Mouse (Mus musculus) hindbrain, embryonic 11.5 days (tissue): ENCODE results near the gene Scarb1. TPM values are rescaled to one million over a fixed set of nuclear protein-coding genes. Genes with fewer than 3 reads are reported as not detected.

ENCODE experiments used
- ATAC-seq: fragments of 200-750 bp; cut with Nextera tagmentation; 2 replicates; pipeline ENCODE4 v1.8.0; 2017; ENCODE audit warnings: mild to moderate bottlenecking, moderate TSS enrichment, moderate library complexity; ENCODE audit not compliant: low FRiP score
- DNase-seq: peaks from one replicate; pipeline ENCODE4 v3.0.0-alpha.2; 2015; ENCODE audit warnings: low spot score
- H3K27ac ChIP-seq: fragments of 300-500 bp; sonication (generic); 2 replicates; pipeline ENCODE4 v1.5.1; 2014; ENCODE audit warnings: mild to moderate bottlenecking, low read depth, low read length
- H3K27me3 ChIP-seq: fragments of 300-500 bp; sonication (generic); 2 replicates; pipeline ENCODE4 v1.6.1; 2014; ENCODE audit warnings: mild to moderate bottlenecking, low read length, moderate library complexity, mixed read lengths; ENCODE audit not compliant: control insufficient read depth, insufficient read depth
- H3K36me3 ChIP-seq: fragments of 300-500 bp; sonication (generic); 2 replicates; pipeline ENCODE4 v1.6.1; 2014; ENCODE audit warnings: mild to moderate bottlenecking, low read length, moderate library complexity, mixed read lengths; ENCODE audit not compliant: control insufficient read depth, insufficient read depth
- H3K4me1 ChIP-seq: fragments of 300-500 bp; sonication (generic); replicated peaks from 2 replicates; pipeline ENCODE4 v1.6.1; 2014; ENCODE audit warnings: low read length, mixed read lengths; ENCODE audit not compliant: control insufficient read depth, insufficient read depth
- H3K4me2 ChIP-seq: fragments of 300-500 bp; sonication (generic); replicated peaks from 2 replicates; pipeline ENCODE4 v1.6.1; 2014; ENCODE audit warnings: mild to moderate bottlenecking, low read depth, low read length
- H3K4me3 ChIP-seq: fragments of 300-500 bp; sonication (generic); 2 replicates; pipeline ENCODE4 v1.5.1; 2014; ENCODE audit warnings: low read depth, low read length
- H3K9ac ChIP-seq: fragments of 300-500 bp; sonication (generic); 2 replicates; pipeline ENCODE4 v1.6.1; 2014; ENCODE audit warnings: low read depth, low read length
- H3K9me3 ChIP-seq: fragments of 300-500 bp; sonication (generic); 2 replicates; pipeline ENCODE4 v1.6.1; 2016; ENCODE audit warnings: low read length; ENCODE audit not compliant: control insufficient read depth
- WGBS: fragments of 180-500 bp; shearing (Covaris S2); extraction: QIAGEN DNeasy Blood & Tissue Kit; methylation state at CpG from one replicate; pipeline ENCODE4 v1.1.7; 2014; 5-methylcytosine and 5-hydroxymethylcytosine counted together
- polyA plus RNA-seq: library from polyadenylated mRNA; unstranded; fragments of >200 nt; fragmentation: Nextera tagmentation; extraction: Ambion mirVana; gene quantifications from 2 replicates; pipeline ENCODE4 v1.2.1, GENCODE M21; 2014

Gene Scarb1
- polyA plus RNA-seq, 1 experiment from 2014 or later, result 20.4 TPM

DNA sequence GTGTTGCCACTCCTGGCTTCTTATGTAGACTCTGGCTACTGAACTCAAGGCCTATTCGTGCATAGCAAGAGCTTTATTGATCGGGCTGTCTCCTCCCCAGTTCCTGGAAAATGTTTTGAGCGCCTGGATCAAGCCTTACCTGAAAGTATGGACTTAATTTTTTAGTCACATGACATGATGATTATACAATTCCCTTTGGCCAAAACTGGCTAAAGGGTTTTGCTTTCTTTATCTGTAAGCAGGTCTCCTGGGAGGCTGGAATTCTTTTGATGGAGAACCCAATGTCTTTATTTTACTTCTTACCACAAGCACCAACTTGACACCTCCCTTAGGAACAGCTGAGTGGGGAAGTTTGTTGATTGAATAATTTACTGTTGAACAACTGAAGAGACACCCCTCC is 87.4 kb downstream of the Scarb1 start:
- 92% methylated on average over 3 of the region's 3 CpGs for WGBS
- ATAC-seq, result no peak
- no peak overlapping the region for H3K4me3 ChIP-seq
- H3K27ac ChIP-seq, result no peak overlapping the region
- H3K27me3 ChIP-seq, result no peaks in the 10 kb centered on the region
- H3K36me3 ChIP-seq, result no peaks in the 10 kb centered on the region
- H3K9me3 ChIP-seq, result no peaks in the 10 kb centered on the region
- no peak overlapping the region for H3K4me2 ChIP-seq
- H3K4me1 ChIP-seq, result 0 out of 2 replicates have a peak, but pooled peaks cover 2% of the 10 kb centered on the region
- no peak for DNase-seq
- no peak overlapping the region for H3K9ac ChIP-seq

- Histone ChIP-seq H3K4me1 (0 out of 2 replicates have a peak, but pooled peaks cover 2% of the 10 kb centered on the region), H3K27ac (no peak overlapping the region), H3K36me3 (no peaks in the 10 kb centered on the region), H3K9me3 (no peaks in the 10 kb centered on the region), H3K9ac (no peak overlapping the region), H3K4me2 (no peak overlapping the region), H3K27me3 (no peaks in the 10 kb centered on the region), H3K4me3 (no peak overlapping the region)
- DNase-seq, result no peak
- WGBS, result 90% methylated on average over 8 of the region's 8 CpGs
- ATAC-seq, result no peak
These were observed 88.2 kb downstream of the Scarb1 start for GRCm38 (mm10) chr5:125252664-125253063.

DNA sequence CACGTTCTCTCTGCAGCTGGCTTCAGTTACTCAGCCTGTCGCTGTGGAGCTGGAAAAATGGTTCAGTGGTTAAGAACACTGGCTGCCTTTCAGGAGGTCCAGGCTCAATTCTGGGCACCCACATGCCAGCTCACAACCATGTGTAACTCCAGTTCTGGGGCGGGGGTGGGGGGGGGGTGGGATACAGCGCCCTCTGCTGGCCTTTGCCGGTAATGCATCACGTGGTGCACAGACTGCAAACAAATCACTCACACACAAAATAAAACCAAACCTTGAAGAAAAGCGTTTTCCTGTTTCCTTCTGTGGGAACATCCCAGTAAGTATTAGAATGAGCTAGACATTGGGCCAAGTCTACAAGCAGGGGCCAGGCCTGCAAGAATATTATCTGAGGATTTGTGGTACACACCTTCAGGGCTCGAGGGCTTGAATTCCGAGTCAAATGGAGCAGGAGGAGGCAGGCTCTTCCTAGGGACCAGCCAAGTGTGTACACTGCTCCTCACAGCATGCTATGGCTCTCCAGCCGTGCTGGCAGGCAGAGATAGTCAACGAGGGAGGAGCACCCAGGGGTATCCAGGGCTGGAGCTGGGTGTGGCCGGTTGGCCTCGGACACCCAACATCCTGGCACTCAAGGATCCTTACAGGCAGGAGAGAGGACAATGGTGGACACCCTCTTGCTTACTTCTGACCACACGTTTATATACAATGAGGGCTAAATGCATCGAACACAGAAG is 88.8 kb downstream of the Scarb1 start:
- 60% methylated on average over 15 of the region's 15 CpGs for WGBS
- H3K4me3 ChIP-seq, result no peak overlapping the region
- no peak for DNase-seq
- H3K36me3 ChIP-seq, result no peaks in the 10 kb centered on the region
- no peaks in the 10 kb centered on the region for H3K9me3 ChIP-seq
- 0 out of 2 replicates have a peak, but pooled peaks cover 2% of the 10 kb centered on the region for H3K4me1 ChIP-seq
- H3K27ac ChIP-seq, result no peak overlapping the region
- no peak for ATAC-seq
- H3K9ac ChIP-seq, result no peak overlapping the region
- H3K4me2 ChIP-seq, result no peak overlapping the region
- no peaks in the 10 kb centered on the region for H3K27me3 ChIP-seq

DNA sequence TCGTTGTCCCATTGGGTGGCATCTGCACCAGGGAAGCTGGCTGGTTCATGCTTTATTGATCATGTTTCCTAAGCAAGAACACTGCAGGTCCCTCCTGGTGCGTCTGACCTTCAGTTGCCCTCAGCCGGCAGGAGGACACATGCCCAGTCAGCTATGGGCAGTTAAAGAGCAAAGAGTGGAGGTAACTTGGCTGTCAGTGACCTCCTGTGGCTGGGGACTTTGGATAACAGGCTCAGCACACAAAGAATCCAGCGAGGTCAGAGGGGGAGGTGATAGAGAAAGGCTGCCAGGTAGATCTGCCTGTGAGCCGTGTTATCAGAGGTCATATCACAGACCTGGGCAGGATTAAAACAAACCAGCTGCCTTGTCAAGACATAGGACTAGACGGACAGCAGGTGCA is 91.7 kb downstream of the Scarb1 start:
- Histone ChIP-seq H3K9me3 (no peaks in the 10 kb centered on the region), H3K27ac (no peak overlapping the region), H3K4me2 (no peak overlapping the region), H3K4me3 (no peak overlapping the region), H3K36me3 (no peaks in the 10 kb centered on the region), H3K4me1 (peaks cover 12% of the 10 kb centered on the region; the same call in 1 of the 2 replicates), H3K27me3 (no peaks in the 10 kb centered on the region), H3K9ac (no peak overlapping the region)
- no peak for DNase-seq
- no peak for ATAC-seq
- WGBS, result 45% methylated on average over 6 of the region's 6 CpGs

GRCm38 (mm10) chr5:125246711-125247110 is 94.2 kb downstream of the Scarb1 start:
- H3K9ac ChIP-seq, result no peak overlapping the region
- ATAC-seq, result no peak
- no peak for DNase-seq
- H3K27ac ChIP-seq, result no peak overlapping the region
- WGBS, result 85% methylated on average over 4 of the region's 4 CpGs
- no peak overlapping the region for H3K4me2 ChIP-seq
- H3K9me3 ChIP-seq, result no peaks in the 10 kb centered on the region
- H3K4me3 ChIP-seq, result no peak overlapping the region
- peaks cover 17% of the 10 kb centered on the region for H3K4me1 ChIP-seq
- no peaks in the 10 kb centered on the region for H3K36me3 ChIP-seq
- no peaks in the 10 kb centered on the region for H3K27me3 ChIP-seq

GRCm38 (mm10) chr5:125245534-125246151 is 95.3 kb downstream of the Scarb1 start:
- peak overlapping the region; percentile 94 for H3K27ac ChIP-seq
- no peaks in the 10 kb centered on the region for H3K9me3 ChIP-seq
- H3K27me3 ChIP-seq, result no peaks in the 10 kb centered on the region
- peak overlapping the region; percentile 32 for H3K9ac ChIP-seq
- DNase-seq (peak; percentile 83), ATAC-seq (peak; percentile 81)
- H3K4me1 ChIP-seq, result peaks cover 19% of the 10 kb centered on the region
- H3K36me3 ChIP-seq, result no peaks in the 10 kb centered on the region
- peak overlapping the region; percentile 12 for H3K4me3 ChIP-seq
- WGBS, result 1% methylated on average over 27 of the region's 27 CpGs
- peak overlapping the region; percentile 33 for H3K4me2 ChIP-seq

- Histone ChIP-seq H3K9ac (peak overlapping the region; percentile 31; the same call in 1 of the 2 replicates), H3K36me3 (no peaks in the 10 kb centered on the region), H3K27ac (peak overlapping the region; percentile 94), H3K9me3 (no peaks in the 10 kb centered on the region), H3K4me3 (no peak overlapping the region), H3K4me2 (peak overlapping the region; percentile 33), H3K4me1 (peaks cover 19% of the 10 kb centered on the region), H3K27me3 (no peaks in the 10 kb centered on the region)
- WGBS, result 5% methylated on average over 12 of the region's 13 CpGs
- DNase-seq (peak; percentile 55), ATAC-seq (peak; percentile 63)
These were observed 95.9 kb downstream of the Scarb1 start for GRCm38 (mm10) chr5:125244825-125245533.

GRCm38 (mm10) chr5:125243928-125244327 is 97.0 kb downstream of the Scarb1 start:
- no peaks in the 10 kb centered on the region for H3K36me3 ChIP-seq
- H3K9ac ChIP-seq, result no peak overlapping the region
- no peak for ATAC-seq
- no peaks in the 10 kb centered on the region for H3K9me3 ChIP-seq
- H3K4me3 ChIP-seq, result no peak overlapping the region
- H3K4me2 ChIP-seq, result no peak overlapping the region
- H3K27me3 ChIP-seq, result no peaks in the 10 kb centered on the region
- peak overlapping the region; percentile 94 for H3K27ac ChIP-seq
- peak; percentile 49 for DNase-seq
- WGBS, result 41% methylated on average over 6 of the region's 6 CpGs
- peaks cover 17% of the 10 kb centered on the region for H3K4me1 ChIP-seq
